Mouse (Mus musculus): ENCODE data around the gene Tiam2.

DNA sequence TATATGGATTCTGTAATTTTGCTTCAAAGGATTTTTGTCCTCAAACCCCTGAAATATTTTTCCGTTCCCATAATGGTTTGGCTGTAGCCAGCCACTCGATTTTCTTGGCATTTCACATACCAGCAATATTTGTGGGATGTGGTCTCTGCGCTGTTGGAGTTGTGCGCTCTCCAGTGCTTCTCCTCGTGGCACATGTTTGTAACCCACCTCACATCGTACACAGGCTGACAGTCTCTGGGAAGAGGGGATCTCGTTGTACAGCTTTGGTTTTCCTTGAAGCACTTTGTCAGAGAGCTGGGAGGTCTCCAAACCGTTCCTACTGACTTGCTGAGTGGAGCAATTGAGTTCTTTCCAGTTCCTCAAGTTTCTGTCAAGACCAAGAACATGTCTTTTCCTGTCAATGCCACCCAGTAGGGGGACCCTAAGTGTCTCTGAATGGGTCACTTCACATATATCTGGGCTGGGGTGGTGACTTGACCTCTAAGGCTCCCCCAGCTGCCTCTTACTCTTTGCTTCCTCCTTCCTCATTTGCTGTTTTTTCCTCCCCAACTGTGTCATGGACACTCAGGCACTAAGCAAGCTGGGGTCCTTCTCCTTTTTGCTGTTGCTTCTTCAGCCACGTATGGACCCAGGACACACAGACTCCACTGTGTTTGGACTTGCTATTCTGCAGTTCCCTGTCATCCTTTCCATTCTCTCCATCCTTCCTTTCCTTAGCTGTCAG is 79.1 kb downstream of the Tiam2 start:
- TF ChIP-seq MYC (IDR thresholded peaks at IDR 0.05; ENCODE audit: low read depth, low read length) (no peak), E2F4 (IDR thresholded peaks at IDR 0.05; ENCODE audit: borderline replicate concordance, low read depth, low read length) (no peak), CTCF (IDR thresholded peaks at IDR 0.05 in 2 of 3, conservative IDR thresholded peaks at IDR 0.05 in 1 of 3; ENCODE audit: control insufficient read depth in 1 of 3, insufficient read depth in 1 of 3, low read depth in 2 of 3, low read length in 3 of 3, poor library complexity in 1 of 3, severe bottlenecking in 1 of 3) (no peak), CHD1 (IDR thresholded peaks at IDR 0.05; ENCODE audit: low read depth, low read length) (no peak), EP300 (IDR thresholded peaks at IDR 0.05; ENCODE audit: low read depth in 1 of 2, low read length in 2 of 2) (no peak), UBTF (IDR thresholded peaks at IDR 0.05; ENCODE audit: borderline replicate concordance, insufficient read depth, low read depth, low read length) (no peak)

All from MEL (cell line).